Mouse (Mus musculus) thymus, adult 2 months (tissue): Measurements from ENCODE around the gene Iqcd. TPM values are rescaled to one million over a fixed set of nuclear protein-coding genes. Genes with fewer than 3 reads are reported as not detected.

ENCODE experiments used
- DNase-seq: peaks from one replicate; pipeline ENCODE4 v3.0.0; 2021
- H3K27ac ChIP-seq: fragments of 200-500 bp; 2 replicates; pipeline ENCODE4 v1.5.1; 2012; ENCODE audit warnings: low read length, control low read depth; ENCODE audit not compliant: control insufficient read depth, insufficient read depth
- H3K27me3 ChIP-seq: fragments of 200-500 bp; 2 replicates; pipeline ENCODE4 v1.6.1; 2012; ENCODE audit warnings: mild to moderate bottlenecking, low read length, moderate library complexity, mixed read lengths; ENCODE audit not compliant: control insufficient read depth, insufficient read depth
- H3K36me3 ChIP-seq: fragments of 200-500 bp; 2 replicates; pipeline ENCODE4 v1.6.1; 2012; ENCODE audit warnings: mild to moderate bottlenecking, low read length, moderate library complexity; ENCODE audit not compliant: control insufficient read depth, insufficient read depth
- H3K4me1 ChIP-seq: fragments of 200-500 bp; replicated peaks from 2 replicates; pipeline ENCODE4 v1.6.1; 2012; ENCODE audit warnings: low read length; ENCODE audit not compliant: control insufficient read depth, insufficient read depth
- H3K4me3 ChIP-seq: fragments of 200-500 bp; 2 replicates; pipeline ENCODE4 v1.5.1; 2012; ENCODE audit warnings: mild to moderate bottlenecking, low read length, control low read depth, moderate library complexity; ENCODE audit not compliant: control insufficient read depth, insufficient read depth
- CTCF ChIP-seq: fragments of 200-500 bp; IDR thresholded peaks from 2 replicates; pipeline ENCODE4 v1.5.1; 2012; ENCODE audit warnings: mild to moderate bottlenecking, control low read depth, low read length, moderate library complexity, borderline replicate concordance; ENCODE audit not compliant: control insufficient read depth, poor library complexity, insufficient read depth; ENCODE audit errors: extremely low read depth
- POLR2A ChIP-seq: fragments of 200-500 bp; IDR thresholded peaks from 2 replicates; pipeline ENCODE4 v1.6.1; 2012; ENCODE audit warnings: mild to moderate bottlenecking, low read length, control low read depth, moderate library complexity; ENCODE audit not compliant: control insufficient read depth, poor library complexity, insufficient read depth; ENCODE audit errors: extremely low read depth
- WGBS: fragments of 180-500 bp; shearing (Covaris S2); methylation state at CpG from one replicate; pipeline ENCODE4 v1.1.7; 2018; 5-methylcytosine and 5-hydroxymethylcytosine counted together
- polyA plus RNA-seq: library from polyadenylated mRNA; depleted of rRNA; stranded (reverse); fragments of >200 nt; gene quantifications from 2 replicates; pipeline ENCODE4 v1.2.3, GENCODE M21; 2012

The Iqcd gene
- polyA plus RNA-seq, 1 experiment = 3.0 TPM

GRCm38 (mm10) chr5:120643365-120644085 lies 54.7 kb downstream of the Iqcd start:
- H3K27me3 ChIP-seq = no peaks in the 10 kb centered on the region

GRCm38 (mm10) chr5:120644227-120644626 lies 55.4 kb downstream of the Iqcd start:
- Histone ChIP-seq H3K36me3 (no peaks in the 10 kb centered on the region), H3K4me1 (peaks cover 34% of the 10 kb centered on the region), H3K27me3 (no peaks in the 10 kb centered on the region), H3K27ac (no peak overlapping the region), H3K4me3 (no peak overlapping the region)
- DNase-seq = no peak
- WGBS = 60% methylated on average over 3 of the region's 3 CpGs
- no peak for TF ChIP-seq CTCF
- no peak for TF ChIP-seq POLR2A

More at GRCm38 (mm10) chr5:120643365-120644085, 54.7 kb downstream of the Iqcd start:
- WGBS = 39% methylated on average over 14 of the region's 14 CpGs
- Histone ChIP-seq H3K4me1 (peaks cover 29% of the 10 kb centered on the region), H3K36me3 (no peaks in the 10 kb centered on the region), H3K27ac (no peak overlapping the region), H3K4me3 (no peak overlapping the region)
- TF ChIP-seq CTCF = no peak
- TF ChIP-seq POLR2A = no peak
- no peak for DNase-seq

GRCm38 (mm10) chr5:120645851-120646250 lies 57.0 kb downstream of the Iqcd start:
- WGBS = 59% methylated on average over 6 of the region's 6 CpGs
- TF ChIP-seq CTCF (no peak), POLR2A (no peak)
- Histone ChIP-seq H3K36me3 (no peaks in the 10 kb centered on the region), H3K27me3 (no peaks in the 10 kb centered on the region), H3K4me3 (no peak overlapping the region), H3K4me1 (peaks cover 44% of the 10 kb centered on the region), H3K27ac (no peak overlapping the region)
- DNase-seq = no peak

- Histone ChIP-seq H3K27ac (peak overlapping the region; percentile 61), H3K36me3 (no peaks in the 10 kb centered on the region), H3K4me3 (no peak overlapping the region), H3K4me1 (peaks cover 44% of the 10 kb centered on the region), H3K27me3 (no peaks in the 10 kb centered on the region)
- no peak for DNase-seq
- no peak for TF ChIP-seq CTCF
- TF ChIP-seq POLR2A = no peak
- 53% methylated on average over 4 of the region's 4 CpGs for WGBS
These were observed 58.5 kb downstream of the Iqcd start for GRCm38 (mm10) chr5:120647361-120647760.

- no peak overlapping the region for H3K4me3 ChIP-seq
- H3K36me3 ChIP-seq = no peaks in the 10 kb centered on the region
- H3K27ac ChIP-seq = peak overlapping the region; percentile 61
- TF ChIP-seq POLR2A (no peak), CTCF (peak; percentile 64; the same call in 1 of the 2 replicates)
- WGBS = 2% methylated on average over 12 of the region's 12 CpGs
- no peaks in the 10 kb centered on the region for H3K27me3 ChIP-seq
- peaks cover 44% of the 10 kb centered on the region for H3K4me1 ChIP-seq
- DNase-seq = peak; percentile 54
These were observed 59.1 kb downstream of the Iqcd start for GRCm38 (mm10) chr5:120647814-120648491.

- H3K36me3 ChIP-seq = no peaks in the 10 kb centered on the region
- no peaks in the 10 kb centered on the region for H3K27me3 ChIP-seq
- under 1% methylated on average over 53 of the region's 53 CpGs for WGBS
- peak within 1 kb of the TSS; percentile 67 for H3K4me3 ChIP-seq
- TF ChIP-seq POLR2A = 0 out of 2 replicates have a peak, but pooled peaks have one; percentile 53
- peak; percentile 92 for TF ChIP-seq CTCF
- peaks cover 41% of the 10 kb centered on the region for H3K4me1 ChIP-seq
- H3K27ac ChIP-seq = peak within 1 kb of the TSS; percentile 61
- DNase-seq = peak; percentile 93
These were observed 60.0 kb downstream of the Iqcd start, which contains the start of gene Rasal1 for GRCm38 (mm10) chr5:120648569-120649373. TSS of gene Rasal1 (plus strand) at chr5:120648812.
